Mouse (Mus musculus): ENCODE results near the gene Chchd3.

DNA sequence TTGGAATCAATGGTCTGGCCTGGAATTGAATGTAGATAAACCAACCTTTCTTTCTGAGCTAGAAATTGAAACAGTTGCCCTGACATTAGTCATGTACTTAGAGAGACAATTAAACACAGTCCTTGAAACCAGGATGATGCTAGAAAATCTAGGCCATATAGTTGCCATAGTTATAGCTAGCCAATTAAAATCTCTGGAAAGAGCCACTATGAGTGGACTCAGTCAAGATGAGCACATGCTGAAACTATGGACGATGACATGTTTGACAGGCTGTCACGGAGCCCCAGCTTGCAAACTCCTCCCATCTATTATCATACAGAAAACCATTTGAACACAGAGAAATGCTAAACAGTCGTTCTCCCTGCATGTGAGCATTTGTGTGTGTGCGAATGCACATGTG is 6.4 kb upstream of the Chchd3 start:
- no peak for TF ChIP-seq CTCF (conservative IDR thresholded peaks at IDR 0.05; ENCODE audit: insufficient read depth, insufficient read length, low read depth, low read length)
- TF ChIP-seq POLR2A (IDR thresholded peaks at IDR 0.05; ENCODE audit: low read depth, low read length), result no peak

All from kidney, adult 2 months (tissue).